Mouse (Mus musculus) activated CD4-positive, CD25-positive, alpha-beta regulatory T cell, adult 9 weeks (primary cell): ENCODE data around the gene Cntnap4. TPM values are rescaled to one million over a fixed set of nuclear protein-coding genes. Genes with fewer than 3 reads are reported as not detected.

Source experiments
- polyA plus RNA-seq: library from polyadenylated mRNA; unstranded; fragments of 100-300 nt; shearing (Covaris generic); gene quantifications from one replicate; pipeline ENCODE4 v1.2.1, GENCODE M21; 2017

The Cntnap4 gene
- not detected for polyA plus RNA-seq

GRCm38 (mm10) chr8:112569471-112570141 lies at the start of gene Cntnap4:
TSS of gene Cntnap4 (plus strand) at chr8:112570043.

